Mouse (Mus musculus) CH12.LX (cell line): ENCODE data around the gene Ehf.

Experiments used
- CTCF ChIP-seq, 2 experiments: IDR thresholded peaks in 1 of 2; conservative IDR thresholded peaks in 1 of 2; 2 replicates each; pipeline ENCODE4 v1.5.1; 2011 to 2012; ENCODE audit warnings: low read depth in 2 of 2, low read length in 2 of 2, improper control_type of control experiment in 1 of 2, inconsistent platforms in 1 of 2, mild to moderate bottlenecking in 1 of 2, moderate library complexity in 1 of 2
- EP300 ChIP-seq: IDR thresholded peaks from 2 replicates; pipeline ENCODE4 v1.6.1; 2011; ENCODE audit warnings: low read length, improper control_type of control experiment
- TCF12 ChIP-seq: IDR thresholded peaks from 2 replicates; pipeline ENCODE4 v1.6.1; 2014; ENCODE audit warnings: low read depth, mild to moderate bottlenecking, inconsistent platforms, low read length, improper control_type of control experiment
- USF2 ChIP-seq: conservative IDR thresholded peaks from 2 replicates; pipeline ENCODE4 v1.6.1; 2011; ENCODE audit warnings: low read depth, low read length, improper control_type of control experiment

DNA sequence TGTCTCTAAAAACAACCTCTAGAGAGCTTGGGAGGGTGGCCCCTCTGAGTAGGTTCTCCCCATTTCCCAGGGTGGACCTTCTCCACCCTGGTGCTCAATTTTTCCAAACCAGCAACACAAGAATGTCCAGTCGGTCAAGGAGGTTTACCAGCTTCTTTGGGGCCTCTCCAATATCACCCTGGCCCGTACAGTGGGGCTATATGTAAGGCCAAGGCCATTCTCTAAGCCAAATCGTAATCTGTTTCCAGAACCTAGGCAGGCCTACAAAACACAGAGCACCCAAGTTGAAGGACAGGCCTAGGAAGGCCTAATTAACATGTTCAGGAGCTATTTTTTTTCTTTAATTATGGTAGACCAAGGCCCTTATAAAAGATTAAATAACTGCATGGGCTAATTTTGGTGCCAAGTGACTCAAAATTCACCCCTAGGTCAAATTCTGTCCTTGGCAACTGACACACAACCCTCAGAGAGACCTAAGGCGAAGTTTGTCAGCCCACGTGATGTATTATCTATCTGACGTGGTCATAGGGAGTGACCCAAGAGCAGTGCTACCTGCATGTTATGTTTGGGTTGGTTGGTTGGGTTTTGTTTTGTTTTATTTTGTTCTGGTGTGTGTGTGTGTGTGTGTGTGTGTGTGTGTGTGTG lies 27.6 kb downstream of the Ehf start:
- TF ChIP-seq EP300: no peak
- TF ChIP-seq TCF12: no peak
- no peak for TF ChIP-seq USF2
- no peak for TF ChIP-seq CTCF (conservative IDR thresholded peaks at IDR 0.05 in 1 of 2, IDR thresholded peaks at IDR 0.05 in 1 of 2; ENCODE audit: low read depth in 2 of 2, low read length in 2 of 2)
